Mouse (Mus musculus) embryonic stem cell, embryonic (primary cell): ENCODE measurements at regions not wholly inside any gene's neighbourhood (a gene's known extent, or its start where the extent isn't known, plus 50 kb on each side); places are given as distances from the start of the nearest gene placed in this dataset.

Source experiments
- CTCF ChIA-PET, 4 experiments: fragments of 300-600 bp in 2 of 4; fragments of 350-600 bp in 2 of 4; sonication (Branson Sonifier 250); formaldehyde crosslinking; loops; one replicate each; lab custom pipeline; 2022; ENCODE audit warnings: inconsistent platforms in 2 of 4; lab: Charles Lee
- POLR2A ChIA-PET, 4 experiments: fragments of 300-600 bp in 2 of 4; fragments of 350-600 bp in 2 of 4; sonication (Branson Sonifier 250); formaldehyde crosslinking; loops; one replicate each; lab custom pipeline; 2022; ENCODE audit warnings: antibody characterized with exemption in 4 of 4, inconsistent platforms in 1 of 4; lab: Charles Lee

DNA sequence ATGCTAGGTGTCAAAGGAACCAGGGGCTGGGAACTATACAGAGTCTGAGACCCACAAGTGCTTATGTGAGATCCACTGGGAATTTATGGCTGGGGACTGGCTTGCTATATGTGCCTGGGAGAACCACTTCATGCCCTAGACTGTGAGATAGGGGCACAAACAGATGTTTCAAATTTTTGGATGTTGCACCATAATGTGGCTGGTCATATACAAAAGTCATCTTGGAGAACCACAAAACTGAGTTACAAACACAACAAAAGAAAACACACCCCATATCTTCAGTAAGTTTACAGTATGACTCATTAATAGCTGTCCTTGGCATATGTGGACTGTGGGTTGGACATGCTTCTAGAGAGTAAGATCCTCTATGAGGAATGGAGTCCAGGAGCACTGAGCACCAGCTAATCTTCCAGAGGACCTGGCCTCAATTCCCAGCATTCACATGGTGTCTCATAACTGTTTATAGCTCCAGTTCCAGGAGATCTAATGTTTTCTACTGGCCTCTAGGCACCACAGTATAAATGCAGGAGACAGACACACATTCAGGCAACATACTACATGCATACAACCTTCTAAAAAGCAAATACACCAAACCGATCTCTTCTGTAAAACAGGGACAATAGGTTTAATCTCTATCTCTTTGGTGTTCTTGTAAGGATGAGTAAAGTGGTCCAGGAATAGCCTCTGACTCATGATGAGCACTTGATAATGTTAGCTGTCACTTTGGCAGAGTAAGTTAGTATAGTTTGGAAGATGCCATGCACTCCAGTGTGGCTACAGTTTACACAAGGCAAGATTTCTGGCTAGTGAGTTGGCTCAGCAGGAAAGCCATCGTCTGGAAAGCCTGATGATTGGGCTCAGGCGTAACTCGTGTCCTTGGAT is 132.0 kb upstream of the Ptbp2 start:
- ChIA-PET POLR2A (no interaction called here), CTCF (interaction anchor here in 1 of 4 experiments (0.6 kb wide), 1 partner anchor 53 kb away, joined by 3 read pairs; no protein-coding TSS in a partner anchor)

DNA sequence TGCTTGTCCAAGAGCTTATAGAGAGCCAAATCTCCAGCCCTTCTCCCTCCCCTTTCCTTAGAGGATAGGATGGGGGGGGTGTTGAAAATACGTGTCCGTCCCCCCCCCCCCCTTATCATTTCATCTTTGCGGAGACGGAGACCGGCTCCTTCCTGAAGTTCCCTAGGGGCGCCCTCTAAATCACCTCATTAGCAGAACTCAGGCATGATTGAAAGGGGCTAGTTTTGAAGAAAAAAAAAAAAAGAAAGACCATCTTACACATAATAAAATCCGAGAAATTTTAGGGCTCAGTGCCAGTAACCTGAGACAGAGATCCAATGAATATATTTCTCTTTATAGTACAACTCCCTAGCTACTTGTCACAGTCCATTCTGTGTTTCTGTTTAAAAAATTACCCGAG is 127.3 kb upstream of the Ptbp2 start:
- CTCF ChIA-PET, result no interaction called here
- POLR2A ChIA-PET, result no interaction called here

- POLR2A ChIA-PET, result interaction anchor here in 1 of 4 experiments (0.6 kb wide), 2 partner anchors 395 to 1582 kb away, joined by 3 to 4 read pairs; no protein-coding TSS in a partner anchor
- CTCF ChIA-PET, result interaction anchor here in 1 of 4 experiments (0.6 kb wide), 1 partner anchor 15 kb away, joined by 9 read pairs; no protein-coding TSS in a partner anchor
Observed at GRCm38 (mm10) chr3:119904244-119904643, 120.0 kb upstream of the Ptbp2 start.

- ChIA-PET CTCF (no interaction called here), POLR2A (no interaction called here)
Observed at GRCm38 (mm10) chr3:119895141-119895540, 110.9 kb upstream of the Ptbp2 start.

DNA sequence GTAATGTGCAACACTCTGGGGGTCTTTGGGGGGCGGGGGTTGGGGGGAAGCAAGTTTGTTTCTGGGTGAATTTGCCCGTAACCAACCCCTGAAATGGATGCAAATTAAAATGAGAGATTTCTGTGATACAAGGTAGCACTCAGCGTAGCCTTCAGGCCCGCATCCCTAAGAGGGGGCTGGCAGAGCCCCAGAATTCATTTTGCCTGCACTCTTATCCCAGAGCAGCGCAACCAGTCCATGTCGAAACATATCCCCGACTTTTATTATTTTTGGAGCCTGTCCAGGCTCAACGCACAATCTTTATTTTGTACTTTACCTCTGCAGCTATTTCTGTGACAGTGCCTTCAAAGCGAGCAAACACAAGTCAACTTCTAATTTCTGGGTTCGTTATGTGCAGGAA is 109.8 kb upstream of the Ptbp2 start:
- CTCF ChIA-PET, result no interaction called here
- POLR2A ChIA-PET, result no interaction called here

DNA sequence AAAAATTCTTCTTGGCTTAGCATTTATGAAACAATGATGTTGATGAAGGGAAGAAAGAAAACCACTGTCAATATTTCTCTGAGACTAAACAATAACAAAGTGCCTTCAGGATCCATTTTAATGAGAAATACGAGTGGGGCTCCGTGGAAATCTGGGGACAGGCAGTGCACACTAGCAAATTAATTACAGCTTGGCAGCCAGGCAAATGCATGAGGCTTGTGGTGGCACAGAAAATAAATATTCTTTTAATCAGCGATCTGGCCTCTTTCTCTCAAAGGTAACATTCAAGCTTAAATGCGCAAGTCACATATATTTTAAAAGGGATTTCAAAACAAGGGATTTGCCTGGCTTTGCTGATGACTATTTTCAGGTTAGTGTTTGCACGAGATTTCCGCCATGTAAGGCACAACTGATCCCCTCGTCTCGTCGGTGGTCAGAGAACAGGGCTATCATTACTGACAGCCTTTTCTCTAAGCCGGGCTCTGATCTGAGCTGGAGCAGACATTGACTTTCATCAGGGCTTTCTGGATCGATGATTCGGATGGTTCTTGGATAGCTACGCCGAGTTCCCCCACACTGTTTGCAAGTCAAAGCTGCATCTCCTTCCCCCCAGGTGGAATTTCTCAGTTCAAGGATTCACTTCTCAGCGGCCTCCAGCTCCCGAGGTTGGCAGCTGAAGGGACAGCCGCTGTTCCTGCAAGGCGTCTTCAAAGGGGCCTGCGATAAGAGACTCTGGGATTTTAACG is 109.1 kb upstream of the Ptbp2 start:
- ChIA-PET CTCF (no interaction called here), POLR2A (no interaction called here)

GRCm38 (mm10) chr3:119892533-119893164 is 108.4 kb upstream of the Ptbp2 start:
- CTCF ChIA-PET, result no interaction called here
- POLR2A ChIA-PET, result no interaction called here

DNA sequence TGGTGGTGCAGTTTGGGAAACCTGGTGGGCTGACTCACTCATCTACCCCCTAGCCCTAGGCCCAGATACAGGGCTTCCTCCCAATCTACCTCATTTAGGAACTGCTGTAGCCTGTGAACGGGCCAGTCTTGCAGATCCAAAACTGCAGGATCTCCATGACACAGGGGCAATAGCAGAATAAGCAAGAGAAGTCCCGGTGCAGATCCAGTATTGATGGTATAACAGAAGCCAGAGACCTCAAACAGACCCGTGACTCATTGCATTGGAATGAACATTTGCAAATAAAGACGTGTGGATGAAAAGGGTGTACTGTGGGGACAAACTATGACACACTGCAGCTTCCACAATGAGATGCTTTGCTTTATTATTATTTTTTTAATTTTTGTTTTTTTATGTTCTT is 106.6 kb upstream of the Ptbp2 start:
- ChIA-PET POLR2A (no interaction called here), CTCF (no interaction called here)

GRCm38 (mm10) chr3:119888487-119888886 is 104.2 kb upstream of the Ptbp2 start:
- POLR2A ChIA-PET, result no interaction called here
- CTCF ChIA-PET, result no interaction called here

DNA sequence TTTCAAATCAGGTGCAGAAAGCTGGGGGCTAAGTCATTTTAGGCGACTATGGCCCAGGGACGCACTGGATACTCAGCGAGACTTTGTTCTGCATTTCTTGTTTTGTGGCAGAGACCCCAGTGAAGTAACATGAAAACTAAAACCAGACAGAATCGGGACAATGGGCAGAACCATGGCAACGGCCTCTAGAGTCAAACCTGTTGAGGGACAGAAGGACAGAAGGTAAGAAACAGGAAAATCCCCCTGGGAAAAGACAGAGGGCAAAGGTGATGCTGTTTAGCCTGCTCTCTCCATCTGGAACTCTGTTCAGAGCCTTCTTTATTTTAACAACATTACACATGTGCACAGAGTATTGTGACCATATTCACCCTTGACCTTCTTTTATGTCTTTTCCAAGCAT is 92.1 kb upstream of the Ptbp2 start:
- ChIA-PET CTCF (no interaction called here), POLR2A (interaction anchor here in 2 of 4 experiments (0.7 to 0.8 kb wide), 2 partner anchors 17 to 386 kb away, joined by 4 to 6 read pairs; no protein-coding TSS in a partner anchor)

DNA sequence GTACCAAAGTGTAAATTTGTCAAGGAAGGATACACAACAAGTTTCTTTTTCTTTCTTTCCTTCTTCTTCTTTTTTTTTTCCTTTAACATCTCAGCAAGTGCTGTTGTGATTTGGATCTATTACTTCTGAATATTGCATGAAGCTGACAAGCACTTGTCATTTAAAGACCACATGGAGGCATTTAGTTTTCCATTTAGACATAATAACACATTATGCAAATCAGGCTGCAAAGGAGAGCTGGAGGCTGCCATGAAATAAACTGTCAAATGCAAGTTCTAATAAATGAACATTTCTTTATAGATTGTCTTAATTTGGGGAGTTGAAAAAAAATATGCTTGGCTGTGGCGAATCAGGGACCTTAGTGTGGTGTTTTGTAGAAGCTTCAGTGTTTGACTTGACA is 90.8 kb upstream of the Ptbp2 start:
- ChIA-PET POLR2A (no interaction called here), CTCF (no interaction called here)

- POLR2A ChIA-PET, result no interaction called here
- CTCF ChIA-PET, result no interaction called here
Observed at GRCm38 (mm10) chr3:119862194-119862957, 78.1 kb upstream of the Ptbp2 start.
